Mouse (Mus musculus): ENCODE results near the gene Tubgcp2.
A peak's percentile ranks its signal among the peaks of the same experiment; 100 is the strongest.

Tubgcp2 gene

DNA sequence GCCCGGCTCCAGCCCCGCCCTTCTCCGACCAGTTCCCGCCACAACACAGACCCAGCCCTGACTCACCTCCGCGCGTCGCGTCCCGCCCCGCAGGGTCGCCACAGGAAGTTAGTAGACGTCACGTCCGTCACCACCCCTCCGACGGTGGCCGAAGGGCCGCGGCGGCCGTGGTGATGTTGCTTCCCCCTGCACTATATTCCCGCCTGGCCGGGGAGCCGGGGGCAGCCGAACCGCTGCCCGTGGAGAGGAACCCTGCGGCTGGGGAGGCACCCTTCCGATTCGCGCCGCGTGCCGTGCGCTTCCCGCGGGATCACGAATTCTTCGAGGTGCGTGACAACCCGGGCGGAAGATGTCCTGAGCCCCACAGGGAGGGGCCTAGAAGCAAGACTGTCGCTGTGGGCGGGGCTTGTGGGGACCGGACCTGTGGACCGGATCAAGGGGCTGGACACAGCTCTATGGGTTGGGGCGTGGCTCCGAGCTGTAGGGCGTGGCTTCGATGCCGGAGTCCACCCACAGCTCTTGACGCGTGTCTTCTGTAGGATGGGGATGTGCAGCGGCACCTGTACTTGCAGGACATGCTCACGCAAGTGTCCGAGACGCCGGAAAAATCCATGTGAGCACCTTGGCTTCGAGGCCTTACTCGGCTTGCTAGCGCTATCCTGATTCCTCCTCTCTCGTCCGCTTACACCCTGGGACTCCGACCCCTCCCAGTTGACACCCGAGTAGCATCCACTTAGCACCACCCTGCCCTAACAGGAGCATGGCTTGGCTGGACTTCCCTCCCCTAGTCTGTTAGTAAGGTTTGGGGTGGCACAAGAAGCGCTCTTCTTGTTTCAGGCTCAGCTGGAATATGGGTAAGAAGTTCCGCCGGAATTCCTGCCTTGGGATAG, at the start of gene Tubgcp2, which contains the start of gene Zfp511:
Tubgcp2 (minus strand) TSS at position 389 of the 890 bp plus-strand sequence.
Zfp511 (plus strand) TSS at position 111 of the 890 bp plus-strand sequence.
- peak; percentile 99 for DNase-seq

DNA sequence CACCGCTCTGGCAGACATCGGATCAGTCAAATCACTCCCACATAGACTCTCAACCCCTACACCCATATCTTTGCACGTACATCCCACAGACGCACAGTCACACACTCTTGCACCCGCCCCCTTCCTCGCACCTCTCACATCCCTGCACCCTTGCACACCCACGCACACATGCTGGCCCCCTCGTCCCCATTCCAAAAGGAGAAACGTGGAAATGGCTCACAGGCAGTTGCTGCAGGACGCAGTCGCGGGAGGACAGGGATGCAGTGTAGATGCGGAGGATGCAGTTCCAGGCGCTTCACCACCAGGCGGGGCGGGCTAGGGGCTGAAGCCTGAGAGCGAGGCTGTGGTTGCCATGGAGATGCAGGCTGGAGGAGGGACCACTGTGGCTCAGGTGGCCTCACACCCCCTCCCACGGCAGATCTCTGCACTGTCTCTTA, 45.8 kb upstream of the Tubgcp2 start, which contains the start of gene Caly:
Caly (minus strand) TSS at position 307 of the 437 bp plus-strand sequence.
- DNase-seq, result peak; percentile 65

DNA sequence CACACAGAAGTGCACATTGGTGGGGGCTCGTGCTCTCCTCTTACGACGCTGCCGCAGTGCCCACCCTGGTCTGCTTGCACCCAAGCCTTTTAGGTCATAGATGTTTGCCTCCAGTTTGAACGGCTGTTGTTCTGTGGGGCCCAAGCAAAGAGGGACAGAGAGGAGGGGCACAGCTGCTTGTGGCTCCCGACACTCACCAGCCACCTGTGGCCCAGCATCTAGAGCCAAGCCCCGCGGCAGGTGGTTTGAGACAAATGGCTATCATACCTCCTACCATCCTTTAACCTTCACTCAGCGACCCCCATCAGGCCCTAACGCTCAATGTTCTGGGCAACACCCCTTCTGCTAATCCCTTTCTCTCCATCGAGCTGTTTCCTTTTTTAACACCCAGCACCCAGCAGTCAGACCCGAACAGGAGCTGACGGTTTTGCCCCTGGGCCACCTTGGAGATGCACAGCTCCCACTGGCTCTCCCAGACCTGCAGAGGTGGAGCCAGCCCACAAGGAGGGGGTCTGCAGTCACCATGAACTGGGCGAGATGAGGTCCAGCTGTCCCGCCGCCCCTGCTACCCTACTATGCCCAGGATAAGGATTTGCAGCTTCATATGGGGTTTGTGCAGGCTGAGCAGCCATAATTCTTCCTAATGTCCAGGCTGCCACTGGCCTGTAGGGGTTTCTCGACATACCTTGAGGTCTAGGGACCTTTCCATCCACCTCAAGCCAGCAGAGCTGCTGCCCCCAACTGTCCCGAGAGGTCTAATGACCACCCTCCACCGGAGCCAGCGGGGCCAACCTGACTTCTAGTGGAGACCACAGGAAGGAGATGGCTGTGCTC, 45.2 kb upstream of the Tubgcp2 start:
- DNase-seq, result no peak

DNA sequence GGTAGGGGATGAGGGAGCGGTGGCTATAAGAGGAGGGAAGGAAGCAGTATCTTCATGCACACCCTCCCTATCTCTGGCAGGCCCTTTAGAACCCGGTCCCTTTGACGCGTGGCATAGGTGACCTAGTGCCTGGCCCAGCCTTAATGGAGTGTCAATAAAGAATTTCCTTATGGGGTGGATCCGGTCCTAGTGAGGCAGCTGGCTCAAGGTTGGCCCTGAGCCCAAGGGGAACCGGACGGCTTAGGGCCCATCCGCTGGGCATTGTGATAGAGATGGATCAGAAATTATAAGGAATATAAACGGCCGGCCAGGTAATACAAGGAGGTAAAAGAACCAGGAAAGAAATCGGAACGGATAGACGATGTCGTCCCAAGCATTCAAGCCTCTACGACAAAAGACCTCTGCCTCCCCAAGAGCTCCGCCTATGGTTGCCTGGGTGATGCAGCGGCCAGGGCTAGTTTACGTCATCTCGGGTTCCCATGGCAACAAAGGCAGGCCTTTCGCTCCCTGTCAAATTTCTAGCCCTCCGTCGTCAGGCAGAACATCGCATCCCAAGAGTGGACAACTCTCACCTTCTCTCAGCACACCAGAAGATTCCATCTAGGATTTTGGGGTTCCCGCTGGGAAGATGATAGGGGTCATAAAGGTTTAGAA, 44.2 kb upstream of the Tubgcp2 start:
- DNase-seq, result peak; percentile 81

DNA sequence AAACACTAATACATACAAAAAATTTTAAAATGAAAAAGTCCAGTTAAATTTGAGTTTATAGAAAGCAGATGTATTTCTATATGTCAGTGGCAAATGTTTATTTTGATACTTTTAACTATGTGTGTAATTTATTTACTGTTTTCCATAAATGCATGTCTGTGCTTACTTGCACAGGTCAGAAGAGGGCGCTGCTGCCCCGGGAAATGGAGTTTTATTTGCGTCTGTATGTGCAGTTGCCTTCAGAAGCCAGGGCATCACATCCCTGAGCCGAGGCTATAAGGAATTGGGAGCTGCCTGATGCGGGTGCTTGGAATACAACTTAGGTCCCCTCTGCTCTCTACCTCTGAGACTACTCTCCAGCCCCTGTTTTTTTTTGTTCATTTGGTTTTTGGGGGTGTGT, 42.2 kb upstream of the Tubgcp2 start:
- peak; percentile 84 for DNase-seq

DNA sequence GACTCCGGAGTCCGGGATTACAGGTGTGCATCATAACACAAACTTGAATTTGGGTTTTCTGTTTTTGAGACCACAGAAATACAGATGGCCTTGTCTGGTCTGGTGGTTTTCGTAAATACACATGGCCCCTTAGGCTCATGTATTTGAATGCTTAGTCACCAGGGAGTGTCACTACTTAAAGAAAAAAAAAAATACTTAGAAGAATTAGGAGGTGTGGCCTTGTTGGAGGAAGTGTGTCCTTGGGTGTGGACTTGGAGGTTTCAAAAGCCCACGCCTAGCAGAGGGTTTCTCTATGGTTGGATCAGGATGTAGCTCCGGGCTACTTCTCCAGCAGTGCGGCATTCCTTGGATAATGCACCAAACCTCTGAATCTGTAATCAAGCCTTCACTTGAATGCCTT, 41.2 kb upstream of the Tubgcp2 start:
- DNase-seq, result no peak

DNA sequence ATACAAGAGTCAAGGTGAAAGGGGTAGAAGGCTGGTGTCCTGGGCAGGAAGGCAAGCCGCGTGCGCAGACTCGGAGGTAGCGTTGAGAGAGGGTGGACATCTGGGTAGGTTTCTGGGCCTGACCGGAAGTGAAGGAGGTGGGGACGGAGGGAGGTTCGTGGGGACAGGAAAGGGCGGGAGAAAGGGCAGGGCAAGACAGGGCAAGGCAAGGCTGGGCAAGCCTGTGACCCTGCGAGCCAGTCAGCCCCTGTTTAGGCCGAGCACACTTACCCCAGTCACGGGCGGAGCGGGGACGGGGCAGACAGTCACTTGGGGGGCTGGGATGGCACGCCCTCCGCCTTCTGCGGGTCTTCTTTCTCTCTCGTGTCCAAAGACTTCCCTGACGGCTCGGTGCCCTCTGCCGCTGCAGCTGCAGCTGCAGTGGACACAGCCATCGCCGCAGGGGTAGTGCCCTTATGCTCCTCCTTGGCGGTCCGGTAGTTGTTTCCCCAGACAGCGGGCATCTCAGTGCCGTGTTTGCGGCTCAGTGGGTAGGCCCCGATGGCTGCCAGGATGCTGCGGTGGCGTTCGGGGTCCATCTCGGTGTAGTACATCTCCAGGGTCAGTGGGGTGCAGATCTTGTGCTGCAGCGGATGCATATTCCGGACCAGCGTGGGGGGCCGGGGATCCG, 33.7 kb upstream of the Tubgcp2 start:
- DNase-seq, result no peak

DNA sequence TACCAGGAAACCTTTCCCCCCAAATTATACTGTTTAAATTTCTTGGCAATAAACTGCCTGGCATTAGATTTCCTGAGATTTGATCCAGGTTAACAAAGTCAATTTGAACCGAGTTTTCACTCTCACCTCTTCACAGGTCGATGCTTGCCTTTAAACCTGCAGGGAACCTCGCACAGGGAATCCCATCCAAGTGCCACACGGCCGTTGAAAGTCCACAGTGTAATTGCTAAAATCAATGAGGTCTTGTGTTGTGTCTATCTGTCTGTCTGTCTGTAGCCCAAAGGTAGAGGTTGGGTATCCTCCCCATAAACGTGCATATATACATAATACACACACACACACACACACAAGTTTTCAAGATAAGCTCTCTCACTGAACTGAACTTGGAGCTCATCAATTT, 30.9 kb upstream of the Tubgcp2 start:
- DNase-seq, result no peak

DNA sequence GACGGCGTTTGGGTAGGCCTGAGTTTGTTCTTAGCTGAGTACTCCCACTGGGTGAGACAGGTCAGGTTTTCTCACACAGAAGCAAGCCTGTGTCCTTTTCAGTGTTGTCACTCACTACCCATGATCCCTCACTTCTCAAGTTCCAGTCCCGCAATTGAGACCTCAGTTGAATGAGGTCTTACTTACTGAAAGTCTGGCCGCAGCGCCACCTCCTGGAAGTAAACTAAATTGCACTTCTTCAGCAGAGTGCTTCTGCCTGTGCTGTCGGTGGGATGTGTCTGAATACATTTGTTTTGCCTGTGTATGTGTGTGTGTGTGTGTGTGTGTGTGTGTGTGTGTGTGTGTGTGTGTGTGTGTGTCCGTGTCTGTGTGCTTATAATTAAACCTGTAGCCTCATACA, 26.6 kb upstream of the Tubgcp2 start:
- peak; percentile 83 for DNase-seq

DNA sequence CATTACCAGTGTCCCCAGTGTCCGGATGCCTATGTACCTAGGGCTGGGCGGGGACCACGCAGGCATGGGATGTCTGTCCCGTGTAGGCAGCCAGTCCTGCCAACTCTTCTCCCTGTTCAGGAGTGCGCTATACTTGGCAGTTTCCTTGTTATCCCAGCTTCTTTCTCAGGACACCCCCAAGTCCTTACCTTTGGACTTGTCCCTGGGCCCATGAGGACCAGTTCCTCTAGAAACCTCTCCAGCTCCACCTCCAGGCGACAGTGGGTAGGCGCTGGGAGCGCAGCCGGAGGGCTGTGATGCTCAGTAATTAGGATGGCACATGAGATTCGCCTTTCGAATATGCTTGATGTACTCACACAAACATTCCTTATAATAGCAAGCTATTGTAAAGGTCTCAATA, 25.8 kb upstream of the Tubgcp2 start:
- peak; percentile 51 for DNase-seq

DNA sequence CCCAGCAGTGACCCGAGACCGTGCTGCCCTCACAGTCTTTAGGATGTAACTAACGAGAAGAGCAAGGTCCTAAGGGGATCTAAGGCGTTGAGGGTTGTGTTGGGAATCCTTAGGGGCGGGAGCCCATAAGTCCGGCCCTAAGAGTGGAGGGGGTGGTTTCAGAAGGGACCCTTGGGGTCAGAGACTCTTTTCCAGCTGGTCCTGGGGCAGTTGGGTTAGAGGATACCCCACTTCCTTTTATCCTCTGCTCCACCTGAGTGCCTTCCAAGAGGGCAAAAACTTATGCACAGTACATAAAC, 25.3 kb upstream of the Tubgcp2 start:
- DNase-seq, result no peak

DNA sequence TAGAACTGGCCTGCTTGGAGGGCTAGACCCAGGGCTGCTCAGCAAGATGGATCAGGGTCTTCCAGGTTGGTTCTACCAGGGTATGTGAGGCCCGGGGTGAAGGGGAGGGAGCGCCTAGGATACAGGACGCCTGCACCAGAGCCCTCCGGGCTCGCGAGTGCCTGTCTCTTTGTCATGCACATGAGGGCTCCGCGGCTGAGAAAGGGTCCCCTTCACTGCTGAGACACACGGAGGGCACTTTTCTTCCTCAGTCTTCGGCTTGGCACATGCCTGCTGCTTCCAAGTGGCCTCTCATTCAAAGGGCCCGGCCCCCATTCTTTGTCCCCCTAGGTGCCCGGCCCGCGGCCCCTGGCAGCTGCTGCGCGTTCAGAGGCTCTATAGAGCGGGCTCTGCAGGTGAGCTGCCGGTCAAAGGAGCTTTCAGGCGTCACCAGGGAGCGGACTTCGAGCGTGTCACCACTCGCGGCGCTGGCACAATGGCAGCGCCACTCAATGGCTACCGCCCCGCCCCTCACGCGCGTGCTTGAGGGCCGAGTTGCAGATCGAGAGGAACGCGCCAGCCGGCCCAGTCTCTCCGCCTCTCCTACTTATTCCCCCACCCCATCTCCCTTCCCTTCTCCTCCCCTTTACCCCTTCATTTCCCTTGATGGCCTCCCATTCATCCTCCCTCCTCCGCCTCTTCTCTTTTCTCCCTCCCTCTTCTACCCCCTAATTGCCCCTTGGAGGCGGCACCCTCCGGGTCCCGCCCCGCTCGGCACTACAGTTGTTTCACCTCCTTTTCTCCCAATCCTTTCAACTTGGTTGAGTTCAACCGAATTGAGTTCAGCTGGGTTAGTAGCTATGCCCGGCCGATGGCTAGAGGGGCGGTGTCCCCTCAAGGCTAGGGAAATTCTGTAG, 24.7 kb upstream of the Tubgcp2 start:
- peak; percentile 52 for DNase-seq

DNA sequence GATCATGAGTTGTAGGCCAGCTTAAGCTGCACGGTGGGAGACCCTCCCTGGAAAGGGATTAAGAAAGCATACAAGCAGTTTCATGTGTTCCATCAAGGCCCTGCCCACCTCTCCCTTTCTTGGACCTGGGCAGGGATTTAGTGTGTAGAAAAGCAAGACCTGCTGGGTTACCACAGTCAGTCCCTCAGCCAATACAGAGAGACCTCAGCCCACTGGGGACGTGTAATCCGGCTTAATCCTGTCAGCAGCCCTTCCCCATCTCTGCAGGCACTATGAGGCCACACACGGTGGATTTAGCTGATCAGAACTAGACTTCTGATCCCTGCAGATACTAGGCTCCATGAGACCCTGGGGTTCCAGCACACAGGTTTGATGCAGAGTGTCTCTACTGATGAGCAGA, 23.1 kb upstream of the Tubgcp2 start:
- DNase-seq, result no peak

DNA sequence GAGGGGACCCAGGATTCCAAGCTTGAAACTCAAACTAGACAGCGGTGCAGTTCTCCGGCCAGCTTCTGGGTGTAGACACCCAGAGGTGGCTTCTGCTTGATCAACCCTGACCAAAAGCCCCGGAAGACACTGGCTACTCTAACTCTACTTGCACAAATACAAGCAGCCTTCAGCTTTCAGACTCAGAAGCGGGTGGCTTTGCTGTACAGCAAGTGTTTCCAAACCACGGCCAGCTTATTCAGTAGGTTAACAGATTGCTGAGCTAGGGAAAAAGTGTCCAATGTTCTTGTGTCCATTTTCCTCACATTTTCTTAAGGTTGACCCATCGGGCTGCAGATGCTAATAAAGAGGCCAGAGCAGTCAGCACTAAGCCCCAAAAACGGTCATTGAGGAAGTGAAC, 22.1 kb upstream of the Tubgcp2 start:
- DNase-seq, result no peak

DNA sequence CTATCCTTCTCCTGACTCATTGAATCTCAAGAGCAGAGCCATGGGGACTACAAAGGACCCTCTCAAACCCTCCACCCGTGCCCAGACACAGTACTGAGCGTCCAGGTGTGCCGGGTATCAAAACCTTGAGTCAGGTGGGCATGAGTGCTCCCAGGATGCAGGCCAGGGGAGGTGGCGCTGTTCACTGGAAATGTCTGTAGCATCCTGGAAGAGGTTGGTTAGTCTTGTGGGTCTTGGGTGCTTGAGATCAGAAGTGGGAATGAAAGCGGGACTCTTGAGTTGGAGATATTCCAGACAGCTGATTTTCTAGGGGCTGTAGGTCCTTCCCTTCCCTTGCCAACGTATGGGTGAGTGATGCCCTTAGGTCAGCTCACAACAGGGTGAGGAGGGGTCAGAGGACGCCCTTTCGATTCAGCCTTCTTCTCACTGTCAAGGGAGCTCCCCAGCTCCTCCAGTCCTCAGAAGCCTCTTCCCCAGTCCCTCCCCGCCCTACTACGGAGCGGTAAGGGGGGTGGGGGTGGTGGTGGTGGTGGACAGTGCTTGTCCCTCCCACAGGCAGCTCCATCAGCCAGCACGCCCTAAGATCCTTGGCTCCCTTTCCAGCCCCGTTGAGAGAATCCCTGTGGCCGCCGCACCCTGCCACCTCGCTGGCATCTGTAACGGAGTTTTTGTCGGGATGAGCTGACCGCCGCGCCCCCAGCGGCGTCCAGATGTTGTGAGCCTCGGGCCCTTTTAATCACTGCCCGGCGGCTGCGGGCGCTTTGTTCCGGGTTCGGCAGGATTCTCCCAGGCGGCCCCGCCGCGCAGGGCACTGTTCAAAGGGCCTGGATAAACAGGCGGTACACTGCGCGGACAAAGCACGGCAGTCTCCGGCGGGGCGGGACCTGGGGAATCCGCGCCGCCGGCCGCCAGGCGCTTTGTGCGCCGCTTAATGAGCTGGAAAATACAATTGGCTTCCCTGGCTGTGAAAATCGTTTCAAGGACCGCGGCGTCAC, 21.2 kb upstream of the Tubgcp2 start:
- peak; percentile 66 for DNase-seq

DNA sequence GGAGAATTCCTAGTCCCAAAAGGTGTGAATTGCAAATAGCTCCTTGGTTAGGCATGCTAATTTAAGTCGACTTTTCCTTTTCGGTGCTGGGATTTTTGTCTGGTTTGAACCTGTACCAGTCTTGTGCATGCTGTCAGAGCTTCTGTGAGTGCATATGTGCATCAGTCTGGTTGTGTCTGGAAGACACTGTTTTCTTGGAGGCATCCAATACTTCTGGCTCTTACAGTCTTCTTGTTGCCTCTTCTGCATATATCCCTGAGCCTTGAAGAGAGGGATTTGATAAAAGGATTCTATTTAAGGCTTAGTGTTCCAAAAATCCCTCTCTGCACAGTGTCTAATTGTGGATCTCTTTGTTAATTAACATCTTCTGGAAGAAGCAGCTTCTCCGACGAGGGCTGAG, 17.7 kb upstream of the Tubgcp2 start:
- DNase-seq, result no peak

DNA sequence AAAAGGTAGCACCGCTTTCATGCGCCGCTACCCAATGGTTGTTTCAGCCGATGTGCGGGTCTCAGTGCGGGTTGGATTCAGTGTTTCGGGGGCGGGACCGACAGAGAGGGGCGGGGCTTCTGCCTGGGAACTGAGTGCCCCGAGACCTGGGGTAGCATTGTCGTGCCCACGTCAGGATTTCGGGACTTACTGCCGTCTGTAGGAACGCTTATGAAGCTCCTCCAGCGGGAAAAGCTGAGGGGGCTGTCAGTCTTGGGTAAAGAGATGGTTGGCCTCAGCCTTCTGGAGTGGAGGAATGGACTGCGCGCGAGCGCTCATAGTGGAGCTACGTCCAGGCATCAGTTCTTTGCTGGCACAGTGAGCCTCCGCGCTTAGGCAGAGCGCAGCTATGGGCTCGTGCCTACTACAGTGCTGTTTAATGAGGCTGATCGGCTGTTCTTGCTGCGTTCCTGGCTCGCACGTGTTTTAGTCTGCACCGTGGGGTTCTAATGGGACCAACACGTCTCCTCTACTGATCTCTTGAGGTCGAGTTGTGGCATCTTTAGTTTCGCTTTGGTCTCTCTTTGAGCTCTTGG, 12.7 kb upstream of the Tubgcp2 start:
- DNase-seq, result peak; percentile 48

DNA sequence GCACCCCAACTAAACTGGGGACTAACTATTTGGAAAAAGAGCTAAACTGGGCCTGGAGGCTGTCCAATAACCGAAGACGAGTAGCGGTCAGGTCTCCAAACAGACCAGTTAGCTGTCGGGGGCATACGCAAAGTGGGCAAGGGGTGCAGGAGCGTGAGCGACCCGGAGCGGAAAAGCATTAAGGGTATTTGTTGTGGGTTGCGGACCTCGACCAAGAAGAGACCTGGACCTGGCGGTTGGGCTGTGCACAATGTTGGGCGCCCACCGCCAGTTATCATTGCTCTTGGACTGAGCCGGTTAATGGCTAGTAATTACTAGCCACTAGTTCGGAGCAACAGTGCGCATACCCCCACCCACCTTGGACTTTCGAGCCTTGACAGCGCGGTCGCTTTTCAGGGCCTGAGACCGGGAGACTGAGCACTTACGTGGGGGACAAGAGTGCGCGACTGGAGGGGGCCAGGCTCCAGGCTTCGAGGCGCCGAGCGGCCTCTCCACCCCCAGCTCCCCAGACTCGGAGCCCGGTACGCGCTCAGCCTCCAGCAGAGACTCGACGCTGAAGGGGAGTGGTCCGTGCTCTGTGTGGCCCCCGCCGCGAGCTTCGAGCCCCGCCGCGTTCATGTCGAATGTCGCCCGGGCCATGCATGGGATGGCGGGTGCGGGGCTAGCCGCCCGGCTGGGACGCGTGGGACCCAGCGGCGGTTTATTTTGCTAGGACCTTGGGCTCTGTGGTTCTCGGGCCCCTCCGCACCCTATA, 12.1 kb upstream of the Tubgcp2 start, which contains the start of gene Msx3:
Msx3 (minus strand) TSS at position 729 of the 754 bp plus-strand sequence.
- no peak for DNase-seq

DNA sequence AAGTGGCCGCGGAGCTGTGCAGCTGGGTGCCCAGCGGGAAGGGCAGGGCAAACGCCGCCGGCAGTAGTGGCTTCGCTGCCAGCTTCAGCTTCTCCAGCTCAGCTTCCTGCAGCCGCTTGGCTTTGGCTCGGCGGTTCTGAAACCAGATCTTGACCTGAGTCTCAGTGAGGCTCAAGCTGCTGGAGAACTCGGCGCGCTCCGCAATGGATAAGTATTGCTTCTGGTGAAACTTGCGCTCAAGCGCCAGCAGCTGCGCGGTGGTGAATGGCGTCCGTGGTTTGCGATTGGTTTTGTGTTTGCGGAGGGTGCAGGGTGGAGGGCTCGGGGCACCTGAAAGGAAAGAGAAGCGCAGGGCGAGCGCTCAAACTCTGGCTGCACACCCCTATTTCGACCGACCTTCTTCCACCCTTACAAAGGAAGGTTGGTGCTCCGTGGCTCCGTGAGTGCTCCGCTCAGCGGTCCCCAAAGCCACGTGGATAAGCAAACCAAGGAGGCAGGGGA, 11.4 kb upstream of the Tubgcp2 start:
- peak; percentile 35 for DNase-seq
